Mouse (Mus musculus) cortical plate, adult 2 months (tissue): Measurements from ENCODE around the gene Gm4181. TPM values are rescaled to one million over a fixed set of nuclear protein-coding genes. Genes with fewer than 3 reads are reported as not detected.
"Not testable (repeated sequence)": the region's sequence is repeated elsewhere in the genome, so short reads cannot be mapped to it uniquely, and the experiment has no call there.

Experiments used
- H3K27ac ChIP-seq: fragments of 200-500 bp; 2 replicates; pipeline ENCODE4 v1.5.1; 2012; ENCODE audit warnings: low read length, control low read depth, inconsistent platforms; ENCODE audit not compliant: insufficient read depth
- H3K4me1 ChIP-seq: fragments of 200-500 bp; 2 replicates; pipeline ENCODE4 v1.6.1; 2011; ENCODE audit warnings: low read length; ENCODE audit not compliant: control insufficient read depth, insufficient read depth
- H3K4me3 ChIP-seq: fragments of 200-500 bp; 2 replicates; pipeline ENCODE4 v1.5.1; 2011; ENCODE audit warnings: mild to moderate bottlenecking, low read length, control low read depth; ENCODE audit not compliant: insufficient read depth
- CTCF ChIP-seq: fragments of 200-500 bp; IDR thresholded peaks from 2 replicates; pipeline ENCODE4 v1.5.1; 2011; ENCODE audit warnings: mild to moderate bottlenecking, control low read depth, low read length; ENCODE audit not compliant: insufficient read depth; ENCODE audit errors: extremely low read depth
- POLR2A ChIP-seq: fragments of 200-500 bp; IDR thresholded peaks from 2 replicates; pipeline ENCODE4 v1.6.1; 2011; ENCODE audit warnings: mild to moderate bottlenecking, low read length, control low read depth; ENCODE audit not compliant: insufficient read depth; ENCODE audit errors: extremely low read depth
- polyA plus RNA-seq: library from polyadenylated mRNA; depleted of rRNA; stranded (reverse); fragments of >200 nt; gene quantifications from 2 replicates; pipeline ENCODE4 v1.2.3, GENCODE M21; 2012; rRNA removed

Gene Gm4181
- not detected in 2 replicates for polyA plus RNA-seq

GRCm38 (mm10) chr14:51635566-51635965 lies at the start of gene Gm4181:
TSS of gene Gm4181 (minus strand) at chr14:51635666.
- H3K4me1 ChIP-seq, H3K4me3 ChIP-seq, H3K27ac ChIP-seq: not testable (repeated sequence)

- H3K4me1 ChIP-seq = no peaks in the 10 kb centered on the region
- no peak overlapping the region for H3K4me3 ChIP-seq
- TF ChIP-seq CTCF (no peak), POLR2A (no peak)
These were observed 41.8 kb upstream of the Gm4181 start for GRCm38 (mm10) chr14:51677269-51677668.

GRCm38 (mm10) chr14:51632426-51632825 lies 3.0 kb downstream of the Gm4181 start:
- H3K4me1 ChIP-seq, H3K4me3 ChIP-seq, H3K27ac ChIP-seq: not testable (repeated sequence)

More at GRCm38 (mm10) chr14:51677269-51677668, 41.8 kb upstream of the Gm4181 start:
- no peak overlapping the region for H3K27ac ChIP-seq

GRCm38 (mm10) chr14:51611210-51611609 lies 24.3 kb downstream of the Gm4181 start, which contains the start of gene Gm17078:
TSS of gene Gm17078 (minus strand) at chr14:51611310.
- H3K4me3 ChIP-seq = no peak within 1 kb of the TSS
- TF ChIP-seq CTCF (no peak), POLR2A (no peak)

GRCm38 (mm10) chr14:51592039-51592438 lies 43.4 kb downstream of the Gm4181 start, which contains the start of gene Gm17174:
TSS of gene Gm17174 (minus strand) at chr14:51592139.
- H3K27ac ChIP-seq, H3K4me3 ChIP-seq, H3K4me1 ChIP-seq: not testable (repeated sequence)

More at GRCm38 (mm10) chr14:51611210-51611609, 24.3 kb downstream of the Gm4181 start, which contains the start of gene Gm17078:
- Histone ChIP-seq H3K4me1 (no peaks in the 10 kb centered on the region), H3K27ac (no peak within 1 kb of the TSS)

Other genes starting within 250 kb of the Gm4181 start
- gene Vmn2r88, start 224.8 kb downstream of the Gm4181 start, polyA plus RNA-seq = not detected in 2 replicates
- gene Vmn2r89, start 183.8 kb downstream of the Gm4181 start, polyA plus RNA-seq = not detected in 2 replicates
- gene Gm5622, start 82.9 kb downstream of the Gm4181 start, polyA plus RNA-seq = not detected in 2 replicates
- gene Gm17175, start 61.6 kb downstream of the Gm4181 start, polyA plus RNA-seq = not detected in 2 replicates
- gene Gm17174, start 43.5 kb downstream of the Gm4181 start, polyA plus RNA-seq = not detected in 2 replicates
- not detected in 2 replicates for gene Gm17078, start 24.4 kb downstream of the Gm4181 start, polyA plus RNA-seq
- gene Gm17079, start 59.8 kb upstream of the Gm4181 start, polyA plus RNA-seq = not detected in 2 replicates
- gene Gm5800, start 81.5 kb upstream of the Gm4181 start, polyA plus RNA-seq = not detected in 2 replicates
- not detected in 2 replicates for gene Ang4, start 137.9 kb upstream of the Gm4181 start, polyA plus RNA-seq
- not detected in 2 replicates for gene AY358078, start 164.4 kb upstream of the Gm4181 start, polyA plus RNA-seq
- not detected in 2 replicates for gene Ear6, start 218.0 kb upstream of the Gm4181 start, polyA plus RNA-seq
- gene Mettl17, start 249.2 kb upstream of the Gm4181 start, polyA plus RNA-seq = 41.4 and 49.3 TPM in 2 replicates